Mouse (Mus musculus): Measurements from ENCODE around the gene Clint1. TPM values are rescaled to one million over a fixed set of nuclear protein-coding genes. Genes with fewer than 3 reads are reported as not detected.
"Not testable (repeated sequence)": the region's sequence is repeated elsewhere in the genome, so short reads cannot be mapped to it uniquely, and the experiment has no call there.

Clint1 gene
- polyA plus RNA-seq, 1 experiment: 70.1 TPM

DNA sequence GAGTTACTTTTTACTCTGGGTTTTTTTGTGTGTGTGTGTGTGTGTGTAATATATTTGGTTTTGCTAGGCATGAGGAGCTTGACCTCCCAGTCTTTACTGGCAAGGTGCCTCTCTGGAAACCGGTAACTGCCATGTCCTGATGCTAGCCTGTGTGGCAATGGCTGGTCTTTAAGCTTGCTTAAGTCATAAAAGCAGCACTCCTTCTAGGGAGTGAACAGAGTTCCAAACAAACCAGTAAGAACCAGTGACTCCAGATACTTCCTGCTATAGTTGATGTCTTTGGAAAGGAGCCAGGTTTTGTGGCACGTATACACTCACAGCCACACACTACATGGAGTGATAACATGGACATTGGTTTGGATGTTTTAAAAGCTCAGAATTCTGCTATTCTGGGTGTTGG, 24.2 kb downstream of the Clint1 start:
- Histone ChIP-seq H3K4me3 (ENCODE audit: control insufficient read depth, insufficient read depth, low read length) (no peak overlapping the region), H3K4me1 (replicated peaks; ENCODE audit: control insufficient read depth, insufficient read depth, low read length) (peaks cover 15% of the 10 kb centered on the region), H3K27ac (ENCODE audit: control insufficient read depth, insufficient read depth, low read length) (no peak overlapping the region), H3K27me3 (ENCODE audit: control insufficient read depth, insufficient read depth, low read length) (no peaks in the 10 kb centered on the region), H3K36me3 (ENCODE audit: control insufficient read depth, insufficient read depth, low read length) (no peaks in the 10 kb centered on the region)
- 92% methylated on average over 2 of the region's 2 CpGs for WGBS
- no peak for TF ChIP-seq POLR2A (IDR thresholded peaks at IDR 0.05; ENCODE audit: control insufficient read depth, extremely low read depth, insufficient read depth, low read length, poor library complexity)
- TF ChIP-seq CTCF (IDR thresholded peaks at IDR 0.05; ENCODE audit: borderline replicate concordance, control insufficient read depth, extremely low read depth, insufficient read depth, low read length, poor library complexity): no peak
- no peak for DNase-seq

DNA sequence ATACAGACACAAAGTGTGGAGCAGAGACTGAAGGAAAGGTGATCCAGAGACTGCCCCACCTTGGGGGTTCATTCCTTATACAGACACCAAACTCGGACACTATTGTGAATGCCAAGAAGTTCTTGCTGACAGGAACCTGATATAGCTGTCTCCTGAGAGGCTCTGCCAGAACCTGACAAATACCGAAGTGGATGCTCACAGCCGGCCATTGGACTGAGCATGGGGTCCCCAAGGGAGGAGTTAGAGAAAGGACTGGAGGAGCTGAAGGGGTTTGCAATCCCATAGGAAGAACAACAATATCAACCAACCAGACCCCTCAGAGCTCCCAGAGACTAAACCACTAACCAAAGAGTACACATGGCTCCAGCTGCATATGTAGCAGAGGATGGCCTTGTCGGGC, 27.5 kb downstream of the Clint1 start:
- H3K4me3 ChIP-seq (ENCODE audit: control insufficient read depth, insufficient read depth, low read length); H3K27me3 ChIP-seq (ENCODE audit: control insufficient read depth, insufficient read depth, low read length); H3K36me3 ChIP-seq (ENCODE audit: control insufficient read depth, insufficient read depth, low read length); H3K27ac ChIP-seq (ENCODE audit: control insufficient read depth, insufficient read depth, low read length); DNase-seq: not testable (repeated sequence)
- H3K4me1 ChIP-seq (replicated peaks; ENCODE audit: control insufficient read depth, insufficient read depth, low read length): peaks cover 13% of the 10 kb centered on the region
- 94% methylated on average over 4 of the region's 4 CpGs for WGBS

DNA sequence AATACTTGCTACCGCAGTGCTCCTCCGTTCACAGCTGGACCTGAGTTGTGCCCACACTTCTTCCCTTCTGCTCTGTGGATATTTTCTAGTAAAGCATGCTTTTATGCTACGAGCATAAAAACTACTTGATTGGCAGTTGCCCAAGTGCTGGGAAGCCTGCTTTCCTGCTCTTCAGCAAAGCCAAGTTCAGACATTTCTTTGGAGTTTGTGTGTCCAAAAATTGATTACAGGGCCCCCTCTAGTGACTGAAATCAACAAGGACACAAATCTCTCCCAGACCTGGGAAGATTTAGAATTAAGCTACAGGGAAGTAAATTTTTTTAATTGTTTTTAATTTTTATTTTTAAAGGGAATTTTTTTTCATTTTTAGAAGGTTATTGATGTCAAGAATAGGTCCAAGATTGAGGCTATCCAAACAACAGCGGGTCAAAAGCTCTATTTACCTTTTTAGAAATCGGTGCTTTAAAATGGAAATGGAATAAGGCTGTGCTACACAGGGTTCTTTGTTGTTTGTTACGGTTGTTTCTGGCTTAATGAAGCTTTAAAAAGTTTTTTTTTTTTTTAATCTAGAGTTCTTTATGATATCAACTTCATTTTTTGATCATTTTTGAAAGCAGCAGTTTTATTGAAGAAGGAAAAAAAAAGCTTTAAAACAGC, 29.3 kb downstream of the Clint1 start:
- peak; percentile 33 for DNase-seq
- Histone ChIP-seq H3K27ac (ENCODE audit: control insufficient read depth, insufficient read depth, low read length) (no peak overlapping the region), H3K27me3 (ENCODE audit: control insufficient read depth, insufficient read depth, low read length) (no peaks in the 10 kb centered on the region), H3K36me3 (ENCODE audit: control insufficient read depth, insufficient read depth, low read length) (peaks cover 12% of the 10 kb centered on the region; the same call in 1 of the 2 replicates), H3K4me3 (ENCODE audit: control insufficient read depth, insufficient read depth, low read length) (no peak overlapping the region), H3K4me1 (replicated peaks; ENCODE audit: control insufficient read depth, insufficient read depth, low read length) (no peaks in the 10 kb centered on the region)
- no peak for TF ChIP-seq POLR2A (IDR thresholded peaks at IDR 0.05; ENCODE audit: control insufficient read depth, extremely low read depth, insufficient read depth, low read length, poor library complexity)
- TF ChIP-seq CTCF (IDR thresholded peaks at IDR 0.05; ENCODE audit: borderline replicate concordance, control insufficient read depth, extremely low read depth, insufficient read depth, low read length, poor library complexity): no peak
- WGBS: 85% methylated on average over 6 of the region's 6 CpGs

DNA sequence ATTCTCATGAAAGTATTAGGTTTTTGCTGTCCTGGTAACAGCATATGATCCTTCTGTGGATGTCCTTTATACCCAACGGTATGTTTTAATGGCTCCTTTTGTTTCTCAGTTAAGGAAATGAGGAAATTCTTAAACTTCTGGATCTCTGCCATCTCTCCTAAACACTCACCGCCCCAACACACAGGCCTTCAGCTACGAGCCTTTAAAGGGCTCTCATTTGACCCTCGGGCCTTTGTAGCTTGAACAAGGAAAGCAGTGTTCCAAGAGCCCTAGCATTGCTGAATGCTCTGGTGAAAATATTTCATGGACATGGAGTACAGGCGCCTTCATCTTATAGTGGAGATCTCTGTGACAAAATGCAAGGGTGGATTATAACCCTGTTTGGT, 29.8 kb downstream of the Clint1 start:
- Histone ChIP-seq H3K4me1 (replicated peaks; ENCODE audit: control insufficient read depth, insufficient read depth, low read length) (no peaks in the 10 kb centered on the region), H3K27ac (ENCODE audit: control insufficient read depth, insufficient read depth, low read length) (no peak overlapping the region), H3K27me3 (ENCODE audit: control insufficient read depth, insufficient read depth, low read length) (no peaks in the 10 kb centered on the region), H3K36me3 (ENCODE audit: control insufficient read depth, insufficient read depth, low read length) (peaks cover 12% of the 10 kb centered on the region; the same call in 1 of the 2 replicates), H3K4me3 (ENCODE audit: control insufficient read depth, insufficient read depth, low read length) (no peak overlapping the region)
- TF ChIP-seq CTCF (IDR thresholded peaks at IDR 0.05; ENCODE audit: borderline replicate concordance, control insufficient read depth, extremely low read depth, insufficient read depth, low read length, poor library complexity) (no peak), POLR2A (IDR thresholded peaks at IDR 0.05; ENCODE audit: control insufficient read depth, extremely low read depth, insufficient read depth, low read length, poor library complexity) (no peak)
- DNase-seq: no peak
- WGBS: 71% methylated on average over 5 of the region's 5 CpGs

DNA sequence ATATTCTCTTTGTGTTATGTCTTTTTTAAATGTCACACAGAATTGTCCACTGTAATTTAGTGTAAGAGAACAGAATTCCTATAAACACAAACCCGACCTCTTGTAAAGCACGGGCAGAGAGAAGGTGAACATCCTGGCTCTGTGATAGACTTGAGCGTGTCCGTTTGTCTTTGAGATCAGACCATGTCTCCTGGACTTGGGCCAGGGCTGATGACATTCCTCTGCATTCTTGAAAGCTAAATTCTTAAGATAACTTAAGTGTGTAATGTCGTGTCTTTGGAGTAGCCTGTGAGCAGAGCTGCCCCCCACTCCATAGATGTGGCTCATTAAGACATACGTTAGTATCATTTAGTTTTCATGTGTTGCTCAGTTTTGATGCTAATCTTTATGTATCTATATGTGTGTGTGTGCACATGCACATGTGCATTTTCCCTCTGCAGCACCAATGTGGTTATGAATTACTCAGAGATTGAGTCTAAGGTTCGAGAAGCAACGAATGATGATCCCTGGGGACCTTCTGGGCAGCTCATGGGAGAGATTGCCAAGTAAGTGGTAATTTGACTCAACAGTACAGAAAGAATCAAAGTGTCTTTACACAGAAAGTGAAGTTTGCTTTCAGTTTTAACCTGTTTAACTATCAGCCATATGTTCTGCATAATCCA, 31.6 kb downstream of the Clint1 start:
- DNase-seq: no peak
- WGBS: 80% methylated on average over 8 of the region's 8 CpGs
- Histone ChIP-seq H3K36me3 (ENCODE audit: control insufficient read depth, insufficient read depth, low read length) (peaks cover 26% of the 10 kb centered on the region), H3K4me1 (replicated peaks; ENCODE audit: control insufficient read depth, insufficient read depth, low read length) (no peaks in the 10 kb centered on the region), H3K27ac (ENCODE audit: control insufficient read depth, insufficient read depth, low read length) (no peak overlapping the region), H3K4me3 (ENCODE audit: control insufficient read depth, insufficient read depth, low read length) (no peak overlapping the region), H3K27me3 (ENCODE audit: control insufficient read depth, insufficient read depth, low read length) (no peaks in the 10 kb centered on the region)
- TF ChIP-seq POLR2A (IDR thresholded peaks at IDR 0.05; ENCODE audit: control insufficient read depth, extremely low read depth, insufficient read depth, low read length, poor library complexity): no peak
- no peak for TF ChIP-seq CTCF (IDR thresholded peaks at IDR 0.05; ENCODE audit: borderline replicate concordance, control insufficient read depth, extremely low read depth, insufficient read depth, low read length, poor library complexity)

DNA sequence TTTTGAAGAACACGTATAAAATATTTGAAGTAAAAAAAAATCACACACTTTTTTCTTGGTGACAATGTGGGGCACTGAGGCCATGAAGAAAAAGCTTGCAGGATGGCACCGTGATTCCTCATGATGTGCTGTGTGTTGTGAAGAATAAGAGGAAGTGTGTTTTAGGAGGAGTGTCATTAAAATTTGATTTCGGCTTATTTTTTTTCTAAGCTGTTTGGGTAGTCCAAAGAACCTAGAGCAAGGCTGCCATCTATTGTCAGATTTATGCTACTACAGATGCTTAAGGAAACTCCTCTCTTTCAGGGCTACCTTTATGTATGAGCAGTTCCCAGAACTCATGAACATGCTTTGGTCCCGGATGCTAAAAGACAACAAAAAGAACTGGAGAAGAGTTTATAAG, 32.2 kb downstream of the Clint1 start:
- H3K27me3 ChIP-seq (ENCODE audit: control insufficient read depth, insufficient read depth, low read length): no peaks in the 10 kb centered on the region
- no peaks in the 10 kb centered on the region for H3K4me1 ChIP-seq (replicated peaks; ENCODE audit: control insufficient read depth, insufficient read depth, low read length)
- DNase-seq: no peak
- H3K36me3 ChIP-seq (ENCODE audit: control insufficient read depth, insufficient read depth, low read length): peaks cover 29% of the 10 kb centered on the region
- WGBS: 45% methylated on average over 4 of the region's 4 CpGs
- TF ChIP-seq CTCF (IDR thresholded peaks at IDR 0.05; ENCODE audit: borderline replicate concordance, control insufficient read depth, extremely low read depth, insufficient read depth, low read length, poor library complexity) (no peak), POLR2A (IDR thresholded peaks at IDR 0.05; ENCODE audit: control insufficient read depth, extremely low read depth, insufficient read depth, low read length, poor library complexity) (no peak)
- H3K27ac ChIP-seq (ENCODE audit: control insufficient read depth, insufficient read depth, low read length): no peak overlapping the region
- no peak overlapping the region for H3K4me3 ChIP-seq (ENCODE audit: control insufficient read depth, insufficient read depth, low read length)

All from thymus, adult 2 months (tissue).